Mouse (Mus musculus): ENCODE measurements around the gene Dkk2. TPM values are rescaled to one million over a fixed set of nuclear protein-coding genes. Genes with fewer than 3 reads are reported as not detected.
A peak's percentile ranks its signal among the peaks of the same experiment; 100 is the strongest.

The Dkk2 gene
- polyA plus RNA-seq, 1 experiment from 2014 or later: 6.8 TPM

GRCm38 (mm10) chr3:132131939-132132338 is 46.8 kb downstream of the Dkk2 start:
- Histone ChIP-seq H3K9me3 (replicated peaks) (no peaks in the 10 kb centered on the region), H3K36me3 (no peaks in the 10 kb centered on the region), H3K4me3 (no peak overlapping the region), H3K27ac (no peak overlapping the region), H3K27me3 (ENCODE audit: low read depth, poor library complexity, severe bottlenecking) (no peaks in the 10 kb centered on the region), H3K4me1 (peaks cover 6% of the 10 kb centered on the region; the same call in 1 of the 2 replicates)
- no peak for DNase-seq (ENCODE audit: low spot score)
- WGBS: 53% methylated on average over 4 of the region's 4 CpGs

DNA sequence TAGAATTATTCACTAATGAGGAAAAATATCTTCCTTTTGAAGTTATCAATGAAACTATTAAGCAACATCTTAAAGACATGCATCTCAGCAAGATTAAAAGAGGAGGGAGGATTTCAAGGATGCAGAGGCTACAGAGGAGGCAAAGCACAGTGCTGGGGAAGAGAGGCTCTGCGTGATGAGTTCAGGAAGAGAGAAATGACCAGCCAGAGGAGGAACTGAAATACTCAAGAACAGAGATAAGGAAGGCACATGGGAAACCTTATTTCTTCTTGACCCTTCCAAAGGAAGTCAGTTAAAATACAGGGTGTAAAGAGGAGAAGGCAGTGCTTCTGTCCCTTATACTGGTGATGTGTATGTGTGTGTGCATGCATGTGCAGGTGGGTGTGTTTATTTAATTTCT is 49.4 kb downstream of the Dkk2 start:
- DNase-seq (ENCODE audit: low spot score): no peak
- Histone ChIP-seq H3K4me1 (peaks cover 15% of the 10 kb centered on the region; the same call in 1 of the 2 replicates), H3K4me3 (no peak overlapping the region), H3K27ac (no peak overlapping the region), H3K9me3 (replicated peaks) (no peaks in the 10 kb centered on the region), H3K36me3 (no peaks in the 10 kb centered on the region), H3K27me3 (ENCODE audit: low read depth, poor library complexity, severe bottlenecking) (no peaks in the 10 kb centered on the region)
- 68% methylated on average over 1 of the region's 1 CpGs for WGBS

GRCm38 (mm10) chr3:132137802-132138378 is 52.8 kb downstream of the Dkk2 start:
- Histone ChIP-seq H3K4me1 (peaks cover 26% of the 10 kb centered on the region), H3K27ac (0 out of 2 replicates have a peak overlapping the region, but pooled peaks have one; percentile 15), H3K36me3 (no peaks in the 10 kb centered on the region), H3K4me3 (no peak overlapping the region), H3K9me3 (replicated peaks) (no peaks in the 10 kb centered on the region), H3K27me3 (ENCODE audit: low read depth, poor library complexity, severe bottlenecking) (no peaks in the 10 kb centered on the region)
- no peak for DNase-seq (ENCODE audit: low spot score)
- WGBS: 87% methylated on average over 11 of the region's 11 CpGs

- Histone ChIP-seq H3K27me3 (ENCODE audit: low read depth, poor library complexity, severe bottlenecking) (no peaks in the 10 kb centered on the region), H3K36me3 (no peaks in the 10 kb centered on the region), H3K27ac (0 out of 2 replicates have a peak overlapping the region, but pooled peaks have one; percentile 42), H3K9me3 (replicated peaks) (no peaks in the 10 kb centered on the region), H3K4me1 (peaks cover 38% of the 10 kb centered on the region), H3K4me3 (no peak overlapping the region)
- no peak for DNase-seq (ENCODE audit: low spot score)
- WGBS: 39% methylated on average over 4 of the region's 4 CpGs
These were observed 55.9 kb downstream of the Dkk2 start for GRCm38 (mm10) chr3:132141031-132141430.

- WGBS: 85% methylated on average over 6 of the region's 6 CpGs
These were observed 64.4 kb downstream of the Dkk2 start for GRCm38 (mm10) chr3:132149446-132150025.

DNA sequence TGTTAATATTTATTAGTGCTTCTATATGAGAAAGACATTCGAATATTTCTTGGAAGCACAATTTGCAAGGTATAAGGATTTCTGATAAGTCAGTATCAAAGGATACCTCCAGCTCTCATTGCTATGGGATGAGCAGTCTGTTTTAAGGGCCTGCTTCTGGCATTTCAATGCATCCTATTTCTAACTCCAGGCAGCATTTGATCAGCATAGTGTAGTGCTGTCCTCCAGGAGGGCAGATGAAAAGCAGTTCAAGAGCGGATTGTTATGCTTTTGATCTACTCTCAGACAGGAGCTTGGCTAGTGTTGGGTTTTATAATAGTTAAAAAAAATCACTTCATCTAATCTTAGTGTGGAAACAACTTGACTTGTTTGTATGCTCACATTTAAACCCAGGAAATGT is 73.7 kb downstream of the Dkk2 start:
- H3K4me1 ChIP-seq: no peaks in the 10 kb centered on the region
- WGBS: 90% methylated on average over 2 of the region's 2 CpGs

More at GRCm38 (mm10) chr3:132149446-132150025, 64.4 kb downstream of the Dkk2 start:
- Histone ChIP-seq H3K36me3 (no peaks in the 10 kb centered on the region), H3K27me3 (ENCODE audit: low read depth, poor library complexity, severe bottlenecking) (no peaks in the 10 kb centered on the region), H3K27ac (no peak overlapping the region), H3K9me3 (replicated peaks) (no peaks in the 10 kb centered on the region), H3K4me3 (no peak overlapping the region), H3K4me1 (peaks cover 19% of the 10 kb centered on the region)
- DNase-seq (ENCODE audit: low spot score): no peak

GRCm38 (mm10) chr3:132168911-132169310 is 83.8 kb downstream of the Dkk2 start:
- H3K4me1 ChIP-seq: no peaks in the 10 kb centered on the region
- 95% methylated on average over 3 of the region's 3 CpGs for WGBS
- H3K27ac ChIP-seq: no peak overlapping the region
- no peak for DNase-seq (ENCODE audit: low spot score)
- no peaks in the 10 kb centered on the region for H3K9me3 ChIP-seq (replicated peaks)
- no peak overlapping the region for H3K4me3 ChIP-seq
- no peaks in the 10 kb centered on the region for H3K36me3 ChIP-seq
- H3K27me3 ChIP-seq (ENCODE audit: low read depth, poor library complexity, severe bottlenecking): no peaks in the 10 kb centered on the region

More for the DNA sequence above, 73.7 kb downstream of the Dkk2 start:
- H3K9me3 ChIP-seq (replicated peaks): no peaks in the 10 kb centered on the region
- H3K27me3 ChIP-seq (ENCODE audit: low read depth, poor library complexity, severe bottlenecking): no peaks in the 10 kb centered on the region
- H3K36me3 ChIP-seq: no peaks in the 10 kb centered on the region
- no peak overlapping the region for H3K27ac ChIP-seq
- H3K4me3 ChIP-seq: no peak overlapping the region
- DNase-seq (ENCODE audit: low spot score): no peak

GRCm38 (mm10) chr3:132186888-132187552 is 101.9 kb downstream of the Dkk2 start:
- no peak for DNase-seq (ENCODE audit: low spot score)
- WGBS: 72% methylated on average over 12 of the region's 12 CpGs

DNA sequence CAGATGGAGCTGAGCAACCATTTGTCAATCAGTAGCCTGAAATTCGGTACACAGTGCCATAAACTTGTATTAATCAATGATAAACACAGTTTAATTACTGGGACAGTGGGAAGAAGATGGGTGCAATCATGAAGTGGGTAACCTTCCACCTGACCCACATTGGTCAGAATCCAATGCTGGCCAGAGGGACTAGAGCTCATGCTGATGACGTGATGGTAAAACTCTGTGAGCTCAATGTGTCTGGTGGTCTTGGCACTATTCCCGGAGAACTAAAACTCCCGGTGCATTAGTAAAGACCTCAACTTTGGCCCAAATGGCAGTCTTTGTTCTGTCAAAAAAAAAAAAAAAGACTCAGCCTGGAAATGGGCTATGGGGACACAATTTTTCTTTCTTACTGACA is 116.9 kb downstream of the Dkk2 start:
- Histone ChIP-seq H3K4me1 (no peaks in the 10 kb centered on the region), H3K9me3 (replicated peaks) (no peaks in the 10 kb centered on the region), H3K27me3 (ENCODE audit: low read depth, poor library complexity, severe bottlenecking) (no peaks in the 10 kb centered on the region), H3K27ac (no peak overlapping the region), H3K4me3 (no peak overlapping the region), H3K36me3 (no peaks in the 10 kb centered on the region)
- DNase-seq (ENCODE audit: low spot score): no peak
- 91% methylated on average over 4 of the region's 4 CpGs for WGBS

More at GRCm38 (mm10) chr3:132186888-132187552, 101.9 kb downstream of the Dkk2 start:
- no peaks in the 10 kb centered on the region for H3K27me3 ChIP-seq (ENCODE audit: low read depth, poor library complexity, severe bottlenecking)
- no peaks in the 10 kb centered on the region for H3K9me3 ChIP-seq (replicated peaks)
- no peaks in the 10 kb centered on the region; the same call in 1 of the 2 replicates for H3K4me1 ChIP-seq
- no peak overlapping the region for H3K27ac ChIP-seq
- no peaks in the 10 kb centered on the region for H3K36me3 ChIP-seq
- no peak overlapping the region for H3K4me3 ChIP-seq

GRCm38 (mm10) chr3:132202665-132203064 is 117.6 kb downstream of the Dkk2 start:
- no peak for DNase-seq (ENCODE audit: low spot score)
- Histone ChIP-seq H3K36me3 (no peaks in the 10 kb centered on the region), H3K27ac (no peak overlapping the region), H3K4me1 (no peaks in the 10 kb centered on the region), H3K9me3 (replicated peaks) (no peaks in the 10 kb centered on the region), H3K27me3 (ENCODE audit: low read depth, poor library complexity, severe bottlenecking) (no peaks in the 10 kb centered on the region), H3K4me3 (no peak overlapping the region)
- 94% methylated on average over 5 of the region's 5 CpGs for WGBS

GRCm38 (mm10) chr3:132207469-132207868 is 122.4 kb downstream of the Dkk2 start:
- no peaks in the 10 kb centered on the region for H3K27me3 ChIP-seq (ENCODE audit: low read depth, poor library complexity, severe bottlenecking)
- peak; percentile 70 for DNase-seq (ENCODE audit: low spot score)
- H3K4me3 ChIP-seq: no peak overlapping the region
- no peaks in the 10 kb centered on the region for H3K36me3 ChIP-seq
- H3K27ac ChIP-seq: no peak overlapping the region
- H3K4me1 ChIP-seq: no peaks in the 10 kb centered on the region
- WGBS: 29% methylated on average over 11 of the region's 11 CpGs
- H3K9me3 ChIP-seq (replicated peaks): no peaks in the 10 kb centered on the region

GRCm38 (mm10) chr3:132211260-132211659 is 126.2 kb downstream of the Dkk2 start:
- H3K27me3 ChIP-seq (ENCODE audit: low read depth, poor library complexity, severe bottlenecking): no peaks in the 10 kb centered on the region
- DNase-seq (ENCODE audit: low spot score): no peak
- H3K4me1 ChIP-seq: no peaks in the 10 kb centered on the region
- 87% methylated on average over 5 of the region's 5 CpGs for WGBS
- no peak overlapping the region for H3K27ac ChIP-seq
- H3K36me3 ChIP-seq: no peaks in the 10 kb centered on the region
- no peaks in the 10 kb centered on the region for H3K9me3 ChIP-seq (replicated peaks)
- no peak overlapping the region for H3K4me3 ChIP-seq

- no peak for DNase-seq (ENCODE audit: low spot score)
- H3K4me1 ChIP-seq: no peaks in the 10 kb centered on the region
- H3K27ac ChIP-seq: no peak overlapping the region
These were observed 134.9 kb downstream of the Dkk2 start for GRCm38 (mm10) chr3:132219977-132220487.

More at GRCm38 (mm10) chr3:132219977-132220487, 134.9 kb downstream of the Dkk2 start:
- 88% methylated on average over 7 of the region's 7 CpGs for WGBS
- Histone ChIP-seq H3K36me3 (no peaks in the 10 kb centered on the region), H3K27me3 (ENCODE audit: low read depth, poor library complexity, severe bottlenecking) (no peaks in the 10 kb centered on the region), H3K4me3 (no peak overlapping the region), H3K9me3 (replicated peaks) (no peaks in the 10 kb centered on the region)

Data from limb, embryonic 10.5 days (tissue).